Mouse (Mus musculus): ENCODE data around the gene Ehmt1.
A peak's percentile ranks its signal among the peaks of the same experiment; 100 is the strongest.

Ehmt1 gene

DNA sequence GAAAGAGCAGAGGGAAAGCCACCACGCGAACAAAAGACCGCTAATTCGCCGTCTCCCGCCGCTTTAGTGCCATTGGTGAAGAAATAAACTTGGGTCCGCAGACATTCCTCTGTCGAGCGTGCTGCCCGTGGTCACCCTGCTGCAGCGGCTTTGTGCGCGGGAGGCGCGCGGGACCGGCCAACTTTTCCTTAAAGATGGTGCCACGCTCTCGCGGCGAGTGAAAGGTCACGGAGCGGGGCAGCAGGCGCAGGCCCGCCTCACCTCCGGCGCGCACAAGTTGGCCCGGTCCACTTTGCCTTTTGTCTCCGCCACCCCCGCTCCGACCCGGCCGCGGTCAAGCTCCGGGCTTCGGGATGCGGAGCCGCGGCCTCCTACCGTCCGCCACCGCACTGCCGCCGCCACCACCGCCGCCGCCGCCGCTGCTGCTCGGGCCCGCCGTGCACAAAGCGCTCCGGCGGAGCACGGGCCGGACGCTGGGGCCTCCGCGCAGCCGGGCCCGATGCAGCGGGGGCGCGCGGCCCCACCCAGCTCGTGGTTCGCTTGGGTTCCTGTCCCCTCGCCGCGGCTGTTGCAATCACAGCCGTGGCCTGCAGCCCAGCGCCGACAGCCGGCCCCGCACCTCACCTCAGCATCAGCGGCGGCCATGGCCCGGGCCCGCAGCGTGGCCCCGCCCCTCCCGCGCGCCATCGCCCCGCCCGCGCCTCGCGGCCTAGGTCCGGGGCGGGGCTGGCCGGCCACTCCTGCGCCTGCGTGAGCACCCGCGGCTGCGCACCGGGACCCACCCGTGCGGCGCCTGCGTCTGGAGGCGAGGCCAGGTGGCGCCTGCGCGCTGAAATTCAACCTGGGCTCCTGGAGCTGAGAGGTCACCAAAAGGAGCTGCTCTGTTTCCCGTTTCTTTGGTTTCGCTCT is at the start of gene Ehmt1:
Ehmt1 (minus strand) TSS at position 685 of the 909 bp plus-strand sequence.
- DNase-seq (ENCODE audit: low spot score) = peak; percentile 95

DNA sequence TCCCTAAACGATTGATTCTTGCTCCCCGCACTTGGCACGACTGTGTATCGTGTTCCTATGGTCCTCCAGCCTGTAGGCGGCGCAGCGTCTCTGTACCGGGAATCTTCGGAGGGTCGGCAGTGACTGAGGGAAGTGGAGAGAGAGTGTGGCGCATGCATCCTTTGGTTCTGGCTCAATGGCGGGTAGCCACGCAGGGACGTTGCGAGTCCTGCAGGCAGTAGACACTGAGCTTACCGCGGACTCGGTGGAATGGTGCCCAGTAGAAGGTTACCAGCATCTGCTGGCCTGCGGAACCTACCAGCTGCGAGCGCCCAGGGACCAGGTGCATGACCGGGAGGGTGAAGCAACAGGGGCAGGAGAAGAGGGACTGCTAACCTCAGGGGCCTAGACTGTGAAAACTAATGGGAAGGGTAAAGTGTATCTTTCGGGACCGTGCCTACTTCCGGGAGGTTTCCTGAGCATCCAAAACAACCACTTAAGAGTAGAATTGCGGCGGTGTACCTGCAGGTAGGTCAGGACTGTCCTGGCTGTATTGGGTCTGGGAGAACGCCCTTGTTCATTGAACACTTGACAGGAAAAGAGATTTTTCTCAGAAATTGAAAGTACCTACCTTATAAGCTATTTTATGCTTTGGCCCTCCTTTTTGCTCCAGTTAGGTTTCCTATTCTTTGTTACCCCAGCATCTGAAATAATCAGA is 43.0 kb upstream of the Ehmt1 start, which contains the start of gene Dph7:
Dph7 (plus strand) TSS at position 97 of the 697 bp plus-strand sequence.
- peak; percentile 94 for DNase-seq (ENCODE audit: low spot score)

DNA sequence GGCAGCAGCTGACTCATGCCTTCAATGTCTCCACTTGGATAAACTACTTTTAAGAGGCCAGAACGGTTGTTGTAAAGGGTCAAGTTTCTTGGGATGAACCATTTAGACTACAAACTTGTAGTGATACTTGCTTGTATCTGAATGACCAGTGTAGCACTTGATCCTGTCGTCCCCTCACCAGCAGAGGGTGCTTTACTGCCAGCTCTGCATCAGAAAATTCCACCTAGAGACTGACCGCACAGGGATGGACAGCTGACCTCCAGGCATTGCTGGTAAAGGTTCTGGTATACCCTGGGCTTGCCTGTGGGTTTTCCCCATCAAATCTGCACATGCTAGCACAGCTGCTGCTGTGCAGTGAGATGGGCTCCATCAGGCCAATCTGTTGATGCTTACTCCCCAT is 41.5 kb upstream of the Ehmt1 start:
- peak; percentile 69 for DNase-seq (ENCODE audit: low spot score)

DNA sequence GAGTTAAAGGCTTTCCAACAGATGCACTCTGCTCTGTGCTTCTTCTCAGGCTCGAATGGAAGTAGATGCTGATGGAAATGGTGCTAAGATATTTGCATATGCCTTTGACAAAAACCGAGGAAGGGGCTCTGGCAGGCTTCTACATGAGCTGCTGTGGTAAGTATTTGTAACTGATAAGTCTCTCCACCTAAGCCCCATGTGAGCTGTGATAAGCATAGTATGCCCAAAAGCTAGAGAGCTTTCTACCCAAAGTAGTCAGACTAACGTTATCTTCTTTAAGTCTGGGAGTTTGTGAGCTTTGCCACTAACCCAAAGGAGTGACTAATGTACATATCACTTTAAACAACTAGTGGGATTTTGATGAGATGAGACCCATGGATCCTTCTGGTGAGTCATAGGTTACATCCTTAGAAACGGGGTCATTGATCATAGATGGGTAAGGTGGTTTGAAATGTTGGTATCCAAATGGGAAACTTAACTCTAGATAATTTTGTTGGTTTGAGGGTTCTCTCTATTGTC is 33.2 kb upstream of the Ehmt1 start:
- no peak for DNase-seq (ENCODE audit: low spot score)

DNA sequence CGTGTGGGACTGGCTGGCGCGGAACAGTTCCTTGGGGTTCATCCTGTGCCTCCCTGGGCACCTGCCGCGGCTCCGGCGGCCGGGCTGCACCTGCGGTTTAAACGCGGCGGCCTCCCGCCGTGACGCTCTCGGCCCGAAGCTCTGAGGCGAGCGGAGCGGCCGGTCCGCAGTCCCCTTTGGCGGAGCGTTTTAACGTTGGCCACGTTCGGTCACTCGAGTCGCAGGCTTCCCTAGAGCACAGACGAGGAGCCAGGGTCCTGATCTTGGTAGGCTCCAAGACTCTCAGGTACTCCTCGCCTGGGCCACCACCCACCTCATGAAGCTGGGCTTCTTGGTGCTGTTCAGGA is 30.7 kb upstream of the Ehmt1 start:
- peak; percentile 37 for DNase-seq (ENCODE audit: low spot score)

DNA sequence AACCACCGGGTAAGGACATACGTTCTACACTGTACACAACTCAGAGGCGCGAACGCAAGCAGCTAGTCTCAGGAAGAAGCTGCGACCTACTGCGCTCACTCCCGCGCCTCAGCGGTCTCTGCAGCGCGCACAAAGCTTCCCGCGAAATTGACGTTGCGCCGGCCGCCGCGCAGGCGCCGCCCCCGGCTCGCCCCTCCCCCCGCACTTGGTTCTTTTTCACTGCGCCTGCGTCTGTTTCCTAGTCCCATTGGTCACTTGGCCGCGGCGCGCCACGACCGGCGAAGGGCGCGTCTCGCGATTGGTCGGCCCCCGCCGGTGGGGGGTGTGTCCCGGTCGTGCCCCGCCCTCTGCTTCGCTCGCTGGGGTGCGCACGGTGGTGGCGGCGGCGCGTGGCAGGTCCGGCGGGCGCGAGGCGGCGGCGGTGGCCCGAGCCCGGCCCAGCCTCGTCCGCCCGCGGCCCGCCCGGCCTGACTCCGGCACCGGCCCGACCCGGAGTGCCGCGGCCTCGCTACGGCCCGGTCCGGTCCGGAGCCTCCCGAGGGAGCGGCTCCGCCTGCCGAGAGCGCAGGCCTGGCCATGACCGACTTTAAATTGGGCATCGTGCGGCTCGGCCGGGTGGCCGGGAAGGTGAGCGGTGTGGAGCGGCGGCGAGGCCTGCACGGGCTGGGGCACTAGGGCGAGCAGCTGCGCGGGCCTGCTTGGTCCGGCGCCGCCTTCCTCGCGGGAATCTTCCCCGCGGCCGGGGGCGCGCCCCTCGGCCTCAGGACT is 30.2 kb upstream of the Ehmt1 start, which contains the start of gene Zmynd19:
Zmynd19 (plus strand) TSS at position 372 of the 768 bp plus-strand sequence.
- DNase-seq (ENCODE audit: low spot score) = peak; percentile 98

DNA sequence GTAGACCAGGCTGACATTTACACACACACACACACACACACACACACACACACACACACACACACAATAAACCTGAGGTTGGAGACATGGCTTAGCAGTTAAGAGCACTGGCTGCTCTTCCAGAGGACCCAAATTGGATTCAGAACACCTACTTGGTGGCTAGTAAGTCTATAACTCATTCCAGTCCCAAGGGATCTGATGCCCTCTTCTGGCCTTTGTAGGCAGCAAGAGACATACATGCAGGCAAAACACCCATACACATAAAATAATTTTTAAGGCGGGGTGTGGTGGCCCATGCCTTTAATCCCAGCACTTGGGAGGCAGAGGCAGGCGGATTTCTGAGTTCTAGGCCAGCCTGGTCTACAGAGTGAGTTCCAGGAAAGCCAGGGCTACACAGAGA is 24.9 kb upstream of the Ehmt1 start:
- DNase-seq (ENCODE audit: low spot score) = peak; percentile 22

DNA sequence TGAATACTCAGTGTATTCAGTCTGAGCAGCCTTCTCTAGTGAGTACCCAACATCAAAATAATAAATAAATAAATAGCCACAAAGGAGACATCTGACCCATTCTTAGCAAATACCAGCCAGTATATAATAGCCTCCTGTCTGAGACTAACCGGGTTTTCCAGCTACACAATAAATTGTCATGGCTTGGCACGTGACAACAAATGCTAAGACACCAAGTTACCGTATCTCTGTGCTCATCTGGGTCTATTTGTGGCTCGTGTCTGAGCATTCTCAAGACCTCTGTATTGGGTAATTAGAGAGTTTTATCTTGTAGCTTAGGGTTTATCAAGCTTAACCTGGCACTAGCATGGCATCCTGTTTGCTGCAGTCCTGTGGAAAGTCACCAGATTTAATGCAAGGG is 22.7 kb upstream of the Ehmt1 start:
- DNase-seq (ENCODE audit: low spot score) = no peak

DNA sequence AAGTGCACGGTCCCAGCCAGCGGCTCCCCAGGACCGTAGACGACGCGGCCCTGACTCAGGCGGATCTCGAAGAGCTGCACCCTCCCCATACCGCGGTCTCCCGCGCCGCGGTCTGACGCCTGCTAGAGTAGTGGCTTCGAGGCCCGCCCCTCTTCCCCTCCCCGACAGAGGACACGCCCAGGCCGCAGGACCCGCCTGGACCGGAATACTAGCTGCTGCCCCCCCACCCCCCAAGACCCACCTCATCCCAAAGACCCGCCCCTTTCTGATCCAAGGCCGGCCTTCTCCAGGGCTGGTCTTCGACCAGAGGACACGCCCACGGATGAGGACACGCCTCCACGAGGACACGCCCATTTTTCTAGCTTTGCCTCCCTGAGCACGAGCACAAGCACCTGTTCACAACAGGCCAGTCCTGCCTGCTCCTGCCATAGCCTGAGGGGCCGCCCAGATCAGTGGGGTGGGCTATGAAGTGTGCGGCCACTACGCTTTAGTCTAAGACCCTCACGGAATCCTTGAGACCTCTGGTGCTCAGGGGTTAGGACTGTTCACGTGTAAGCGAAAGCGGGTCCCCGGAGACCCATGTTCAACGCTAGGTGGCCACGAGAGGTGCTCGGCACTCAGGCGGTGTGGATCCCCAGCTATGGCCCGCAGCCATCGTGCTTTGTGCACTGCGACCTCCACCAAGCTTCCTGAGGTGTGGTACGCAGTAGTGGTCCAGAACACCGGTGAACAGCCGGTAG is 15.8 kb upstream of the Ehmt1 start, which contains the start of gene Arrdc1:
Arrdc1 (minus strand) TSS at position 196 of the 740 bp plus-strand sequence.
- peak; percentile 97 for DNase-seq (ENCODE audit: low spot score)

DNA sequence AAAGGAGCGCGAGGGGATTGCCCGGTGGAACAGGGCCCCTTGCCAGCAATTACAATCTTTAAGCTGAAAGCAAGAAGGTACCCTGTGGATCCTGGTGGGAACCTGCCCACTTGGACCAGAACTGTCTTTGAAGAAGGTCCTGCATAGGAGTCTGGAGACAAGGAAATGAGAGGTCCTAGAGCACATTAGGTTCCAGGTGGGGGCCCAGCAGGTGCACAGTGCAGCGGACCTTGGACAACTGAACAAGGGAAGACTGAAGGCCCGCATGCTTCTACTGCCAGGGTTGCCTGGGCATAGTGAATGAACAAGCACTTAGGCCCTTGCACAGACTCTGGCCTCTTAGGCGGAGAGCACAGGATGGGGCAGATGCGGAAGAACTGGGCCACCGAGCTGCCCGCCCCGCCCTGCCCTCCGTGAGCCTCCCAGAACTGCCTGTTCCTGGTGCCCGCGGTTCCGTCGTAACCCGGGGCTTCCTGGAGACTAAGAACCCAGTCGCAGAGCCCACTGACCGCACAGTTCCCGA is 15.1 kb upstream of the Ehmt1 start:
- peak; percentile 27 for DNase-seq (ENCODE audit: low spot score)

DNA sequence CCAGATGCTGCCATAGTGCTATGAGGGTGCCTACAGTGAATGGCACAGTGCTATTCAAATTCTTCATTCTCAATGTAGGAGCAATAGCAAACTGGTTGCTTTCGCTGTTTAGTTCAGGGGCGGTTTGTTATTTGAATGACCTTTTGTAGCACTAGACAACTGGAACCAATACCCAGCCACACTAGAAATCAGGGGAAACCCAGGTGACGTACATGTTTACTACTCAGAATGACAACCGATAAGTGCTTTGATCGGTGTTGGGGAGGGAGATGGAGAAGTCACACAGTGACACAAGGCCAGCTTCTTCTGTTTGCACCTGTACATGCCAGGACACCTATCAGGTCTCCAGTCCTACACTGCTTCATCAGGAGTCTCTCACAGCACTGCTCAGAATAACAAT is 10.2 kb upstream of the Ehmt1 start:
- DNase-seq (ENCODE audit: low spot score) = no peak

DNA sequence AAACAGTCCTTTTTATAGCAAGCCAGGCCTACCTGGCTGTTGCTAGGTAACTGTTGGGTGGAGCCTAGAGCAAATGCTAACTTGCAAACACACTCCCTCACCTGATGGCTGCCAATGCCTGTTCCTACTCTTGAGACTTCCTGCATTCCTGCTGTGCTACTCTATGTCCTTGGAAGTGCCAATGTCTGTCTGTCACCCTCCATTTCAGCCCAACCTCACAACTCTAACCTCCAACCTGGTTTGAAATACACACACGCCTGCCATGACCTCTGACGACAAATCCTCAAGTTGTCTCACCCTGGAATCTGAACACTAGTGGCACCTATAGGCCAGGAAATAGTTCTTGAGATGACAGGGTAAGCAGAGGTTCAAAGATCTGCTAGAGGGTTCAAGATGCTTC is 9.7 kb upstream of the Ehmt1 start:
- DNase-seq (ENCODE audit: low spot score) = no peak

DNA sequence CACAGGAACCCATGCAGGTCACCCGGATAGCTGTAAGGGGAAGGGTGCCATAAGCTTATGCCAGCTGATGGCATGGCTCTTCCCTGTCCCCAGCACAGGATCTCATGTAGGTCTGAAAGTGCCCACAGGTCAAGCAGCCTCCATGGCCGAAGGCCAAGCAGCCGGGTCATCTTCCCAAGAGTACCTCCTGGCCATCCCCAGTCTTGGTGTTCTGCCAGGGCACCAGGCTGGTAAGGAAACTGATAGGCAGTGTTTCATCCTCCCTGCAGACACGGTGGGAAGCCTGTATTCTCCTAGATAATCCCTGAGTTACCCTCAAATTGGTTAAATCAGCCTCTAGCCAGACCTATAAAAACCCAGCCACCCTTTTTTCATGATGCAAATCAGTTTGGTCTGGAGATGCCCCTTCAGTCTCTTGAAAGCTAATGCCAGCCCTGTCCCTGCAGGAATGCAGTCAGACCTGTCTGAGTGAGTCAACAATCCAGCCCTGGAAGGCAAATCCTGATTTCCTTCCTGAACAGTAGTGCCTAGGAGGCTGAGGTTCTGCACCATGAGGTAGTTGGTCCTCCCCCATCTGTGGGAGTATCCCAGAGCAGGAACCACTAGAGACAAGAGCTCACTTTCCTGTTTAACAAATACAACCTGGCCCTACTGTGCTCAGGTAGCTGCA is 8.5 kb upstream of the Ehmt1 start:
- DNase-seq (ENCODE audit: low spot score) = no peak

DNA sequence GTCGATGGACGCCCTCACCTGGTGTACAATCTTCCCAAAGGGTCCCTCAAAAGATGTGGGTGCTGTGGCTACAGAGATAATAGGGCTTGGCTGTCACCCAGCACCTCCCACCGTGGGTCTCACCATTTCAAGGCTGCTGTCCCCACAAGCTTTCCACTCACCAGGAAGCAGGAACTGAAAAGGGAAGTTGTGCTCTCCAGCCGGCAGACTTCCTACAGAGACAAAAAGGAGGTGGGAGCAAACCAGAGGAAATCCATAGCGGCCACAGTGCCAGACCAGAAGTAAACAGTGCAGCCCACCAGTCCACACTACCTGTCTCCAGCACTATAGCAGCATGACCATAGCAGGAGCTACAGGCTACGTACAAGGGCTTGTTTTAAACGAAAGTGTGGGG is 7.5 kb upstream of the Ehmt1 start:
- DNase-seq (ENCODE audit: low spot score) = no peak

DNA sequence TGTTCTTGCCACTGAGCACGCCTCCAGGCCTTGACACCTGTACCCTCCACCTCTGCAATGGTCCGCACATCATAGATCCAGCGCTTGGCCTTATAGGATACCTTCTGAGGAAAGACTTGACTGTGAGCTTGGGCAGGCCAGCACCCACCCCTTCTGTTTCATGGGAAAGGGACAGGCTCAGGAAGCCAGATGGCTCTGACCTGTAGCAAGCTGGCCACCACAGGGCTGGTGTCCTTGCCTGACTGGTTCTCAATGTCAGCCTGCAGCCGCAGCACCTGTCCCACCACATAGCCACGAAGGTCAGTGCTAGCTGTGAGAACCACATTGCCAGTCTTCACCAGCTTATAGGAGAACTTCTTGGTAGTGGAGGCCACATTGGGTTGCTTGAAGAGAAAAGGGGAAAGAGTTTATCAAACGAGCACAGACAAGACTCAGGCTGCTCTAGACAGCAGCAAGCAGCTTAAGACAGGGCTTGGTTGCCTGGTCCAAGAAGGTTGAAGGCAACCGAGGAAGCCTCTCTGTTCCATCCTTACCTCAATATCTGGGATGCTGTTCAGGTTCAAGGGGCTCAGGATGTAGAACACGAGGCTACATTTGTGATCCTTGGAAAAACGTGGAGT is 7.0 kb upstream of the Ehmt1 start:
- no peak for DNase-seq (ENCODE audit: low spot score)

DNA sequence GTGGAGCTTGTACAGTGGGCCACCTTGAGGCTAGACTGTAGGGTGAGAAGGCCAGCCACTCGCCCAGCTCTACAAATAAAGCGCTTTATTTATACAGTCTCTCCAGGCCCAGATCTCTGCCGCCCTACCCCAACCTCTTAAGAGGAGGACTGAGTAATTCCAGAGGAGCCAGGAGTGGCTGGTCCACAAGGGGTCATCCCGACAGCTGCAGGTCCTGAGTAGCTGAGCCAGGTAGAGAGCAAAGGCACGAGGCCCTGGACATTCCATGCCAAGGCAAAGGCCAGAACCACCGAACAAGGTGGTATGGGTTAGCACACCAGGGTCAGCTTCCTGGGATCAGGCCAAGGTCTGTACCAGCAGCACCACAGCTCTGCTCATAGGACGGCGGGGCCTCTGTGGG is 5.9 kb upstream of the Ehmt1 start:
- no peak for DNase-seq (ENCODE audit: low spot score)

DNA sequence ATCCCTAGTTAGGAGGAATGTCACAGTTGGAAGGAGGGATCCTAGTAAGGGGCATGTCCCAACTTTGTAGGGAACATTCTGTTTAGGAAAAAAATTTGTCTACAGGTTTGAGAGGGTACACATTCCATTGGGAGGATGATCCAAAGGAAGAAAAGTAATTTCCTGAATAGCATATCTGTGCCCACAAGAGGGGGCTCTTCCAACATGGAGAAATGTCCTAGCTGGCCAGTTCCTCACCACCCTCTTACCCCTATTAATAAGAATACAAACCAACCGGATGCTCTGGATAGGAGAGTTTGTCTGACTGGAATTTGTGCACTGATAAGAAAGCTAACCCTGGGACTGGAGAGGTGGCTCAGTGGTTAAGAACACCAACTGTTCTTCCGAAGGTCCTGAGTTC is 4.1 kb upstream of the Ehmt1 start:
- peak; percentile 32 for DNase-seq (ENCODE audit: low spot score)

DNA sequence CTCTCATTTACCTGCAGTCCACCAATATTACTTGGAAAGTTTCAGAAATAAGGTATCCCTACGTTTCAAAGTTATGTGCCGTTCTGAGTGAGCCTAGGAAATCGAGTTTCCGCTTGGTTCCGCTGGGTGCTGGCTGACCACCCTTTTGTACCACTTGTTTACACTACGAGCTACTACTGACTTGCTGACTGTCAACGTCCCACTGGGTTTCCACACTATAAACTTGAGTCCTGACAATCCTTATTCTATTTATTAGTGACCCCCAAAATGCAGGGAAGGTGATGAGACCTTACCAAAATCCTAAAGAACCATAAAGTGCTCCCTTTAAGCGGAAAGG is 393 bp upstream of the Ehmt1 start:
- DNase-seq (ENCODE audit: low spot score) = no peak

DNA sequence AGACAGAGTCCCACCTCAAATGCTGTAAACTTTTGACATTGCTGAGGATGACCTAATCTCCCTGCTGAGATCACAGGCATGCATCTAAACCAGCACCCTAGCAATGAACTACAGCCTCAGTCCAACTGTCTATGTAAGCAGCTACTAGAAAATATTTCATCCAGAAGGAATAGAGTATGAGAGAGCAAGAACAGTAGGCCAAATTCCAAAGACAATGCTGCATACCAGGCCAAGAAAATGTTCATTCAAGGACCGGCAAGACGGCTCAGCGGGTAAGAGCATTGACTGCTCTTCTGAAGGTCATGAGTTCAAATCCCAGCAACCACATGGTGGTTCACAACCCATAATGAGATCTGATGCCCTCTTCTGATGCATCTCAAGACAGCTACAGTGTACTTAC is 4.7 kb downstream of the Ehmt1 start:
- DNase-seq (ENCODE audit: low spot score) = no peak

DNA sequence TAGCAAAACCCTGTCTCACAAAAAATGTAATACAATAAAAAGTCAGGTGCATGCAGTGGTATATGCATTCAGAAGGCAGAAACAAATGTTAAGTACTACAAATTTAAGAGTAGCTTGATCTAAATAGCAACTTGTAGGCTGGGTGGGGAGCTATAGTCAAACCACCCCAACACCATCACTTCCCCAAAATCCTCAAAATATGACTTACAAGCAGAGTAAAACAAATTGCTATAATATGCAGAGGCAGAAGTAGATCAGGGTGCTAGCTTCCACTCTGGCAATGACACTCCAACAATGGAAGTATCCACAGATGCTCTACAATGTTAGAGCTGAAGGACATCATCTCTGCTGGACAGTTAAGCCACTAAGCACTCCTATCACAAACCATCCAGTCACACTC is 6.8 kb downstream of the Ehmt1 start:
- no peak for DNase-seq (ENCODE audit: low spot score)
